Mouse (Mus musculus) forebrain, embryonic 13.5 days (tissue): ENCODE data around the gene Neurl1a. TPM values are rescaled to one million over a fixed set of nuclear protein-coding genes. Genes with fewer than 3 reads are reported as not detected.

Experiments used
- ATAC-seq: fragments of 200-750 bp; cut with Nextera tagmentation; 2 replicates; pipeline ENCODE4 v1.8.0; 2017
- H3K27ac ChIP-seq: fragments of 300-500 bp; sonication (generic); 2 replicates; pipeline ENCODE4 v1.5.1; 2015; ENCODE audit warnings: inconsistent platforms, mild to moderate bottlenecking, moderate library complexity
- H3K27me3 ChIP-seq: fragments of 300-500 bp; sonication (generic); 2 replicates; pipeline ENCODE4 v1.6.1; 2015; ENCODE audit warnings: mild to moderate bottlenecking, inconsistent platforms
- H3K36me3 ChIP-seq: fragments of 300-500 bp; sonication (generic); 2 replicates; pipeline ENCODE4 v1.6.1; 2015; ENCODE audit warnings: mild to moderate bottlenecking, inconsistent platforms; ENCODE audit not compliant: poor library complexity, severe bottlenecking
- H3K4me1 ChIP-seq: fragments of 300-500 bp; sonication (generic); 2 replicates; pipeline ENCODE4 v1.6.1; 2015; ENCODE audit warnings: inconsistent platforms
- H3K4me2 ChIP-seq: fragments of 300-500 bp; sonication (generic); 2 replicates; pipeline ENCODE4 v1.6.1; 2015; ENCODE audit warnings: inconsistent platforms, mild to moderate bottlenecking, moderate library complexity
- H3K4me3 ChIP-seq: fragments of 300-500 bp; sonication (generic); 2 replicates; pipeline ENCODE4 v1.5.1; 2015; ENCODE audit warnings: mild to moderate bottlenecking, inconsistent platforms
- H3K9ac ChIP-seq: fragments of 300-500 bp; sonication (generic); 2 replicates; pipeline ENCODE4 v1.6.1; 2015; ENCODE audit warnings: mild to moderate bottlenecking, inconsistent platforms
- H3K9me3 ChIP-seq: fragments of 300-500 bp; sonication (generic); replicated peaks from 2 replicates; pipeline ENCODE4 v1.6.1; 2016; ENCODE audit warnings: inconsistent platforms
- WGBS: fragments of 180-500 bp; shearing (Covaris S2); methylation state at CpG from one replicate; pipeline ENCODE4 v1.1.7; 2015; 5-methylcytosine and 5-hydroxymethylcytosine counted together
- polyA plus RNA-seq: library from polyadenylated mRNA; unstranded; fragments of >200 nt; fragmentation: Nextera tagmentation; extraction: Ambion mirVana; gene quantifications from 2 replicates; pipeline ENCODE4 v1.2.1, GENCODE M21; 2015

Gene Neurl1a
- polyA plus RNA-seq, 1 experiment from 2014 or later = 2.8 TPM

DNA sequence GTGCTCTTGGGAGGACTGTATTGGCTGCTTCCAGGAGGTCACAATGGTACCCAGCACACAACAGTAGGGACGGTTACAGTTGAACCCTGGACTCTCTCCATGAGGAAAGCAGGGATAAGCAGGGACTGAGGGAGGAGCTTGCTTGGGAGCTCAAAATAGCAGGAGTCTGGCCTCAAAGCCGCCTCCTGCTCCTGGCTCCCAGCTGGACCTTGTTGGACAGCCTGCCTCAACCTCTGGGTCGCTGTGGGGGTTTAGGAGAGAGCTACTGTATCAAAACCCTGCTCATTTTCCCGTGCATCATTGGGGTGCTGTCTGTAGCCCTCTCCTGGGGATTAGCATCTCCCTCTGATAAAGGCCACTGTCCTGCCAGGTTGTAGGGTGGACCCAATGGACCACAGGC, 100.8 kb downstream of the Neurl1a start:
- peaks cover 11% of the 10 kb centered on the region; the same call in 1 of the 2 replicates for H3K4me1 ChIP-seq
- no peak for ATAC-seq
- no peak overlapping the region for H3K4me3 ChIP-seq
- WGBS = 76% methylated on average over 4 of the region's 4 CpGs
- no peaks in the 10 kb centered on the region for H3K27me3 ChIP-seq
- no peak overlapping the region for H3K9ac ChIP-seq
- H3K9me3 ChIP-seq = no peaks in the 10 kb centered on the region
- H3K27ac ChIP-seq = 0 out of 2 replicates have a peak overlapping the region, but pooled peaks have one; percentile 3
- no peak overlapping the region for H3K4me2 ChIP-seq
- H3K36me3 ChIP-seq = peaks cover 25% of the 10 kb centered on the region

GRCm38 (mm10) chr19:47279788-47280532, 101.3 kb downstream of the Neurl1a start:
- Histone ChIP-seq H3K9ac (no peak overlapping the region), H3K4me3 (no peak overlapping the region), H3K27me3 (no peaks in the 10 kb centered on the region), H3K4me1 (peaks cover 11% of the 10 kb centered on the region; the same call in 1 of the 2 replicates), H3K9me3 (no peaks in the 10 kb centered on the region), H3K4me2 (no peak overlapping the region), H3K27ac (0 out of 2 replicates have a peak overlapping the region, but pooled peaks have one; percentile 3), H3K36me3 (peaks cover 28% of the 10 kb centered on the region)
- peak; percentile 48; the same call in 1 of the 2 replicates for ATAC-seq
- 85% methylated on average over 15 of the region's 15 CpGs for WGBS

DNA sequence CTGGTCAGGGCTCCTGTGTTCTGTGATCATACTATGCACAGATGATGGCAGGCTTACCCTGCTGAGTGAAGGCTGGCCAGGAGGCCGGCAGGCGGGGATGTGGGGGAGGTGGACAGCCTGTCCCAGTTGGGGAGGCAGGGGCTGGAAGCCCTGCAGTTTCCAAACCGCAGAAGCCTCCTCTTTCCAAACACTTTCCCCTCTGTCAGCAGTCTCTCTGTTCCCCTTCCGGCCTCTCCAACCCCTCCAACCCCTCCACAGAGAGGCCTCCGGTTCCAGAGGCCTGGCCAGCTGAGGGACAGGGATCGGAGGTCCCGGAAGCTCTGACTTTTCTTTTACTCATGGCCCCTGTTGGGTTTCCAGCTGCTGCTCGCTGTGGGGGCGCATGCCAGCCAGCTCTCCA, 102.3 kb downstream of the Neurl1a start:
- no peaks in the 10 kb centered on the region for H3K9me3 ChIP-seq
- H3K9ac ChIP-seq = no peak overlapping the region
- H3K4me1 ChIP-seq = peaks cover 11% of the 10 kb centered on the region; the same call in 1 of the 2 replicates
- peaks cover 34% of the 10 kb centered on the region for H3K36me3 ChIP-seq
- no peaks in the 10 kb centered on the region for H3K27me3 ChIP-seq
- no peak overlapping the region for H3K4me3 ChIP-seq
- WGBS = 85% methylated on average over 9 of the region's 9 CpGs
- no peak overlapping the region for H3K4me2 ChIP-seq
- no peak for ATAC-seq
- H3K27ac ChIP-seq = no peak overlapping the region

GRCm38 (mm10) chr19:47282050-47282454, 103.4 kb downstream of the Neurl1a start:
- WGBS = 87% methylated on average over 6 of the region's 6 CpGs
- no peak overlapping the region for H3K9ac ChIP-seq
- no peak overlapping the region for H3K27ac ChIP-seq
- H3K9me3 ChIP-seq = no peaks in the 10 kb centered on the region
- H3K4me2 ChIP-seq = no peak overlapping the region
- no peaks in the 10 kb centered on the region for H3K27me3 ChIP-seq
- H3K4me3 ChIP-seq = no peak overlapping the region
- ATAC-seq = no peak
- H3K4me1 ChIP-seq = peaks cover 11% of the 10 kb centered on the region; the same call in 1 of the 2 replicates
- H3K36me3 ChIP-seq = peaks cover 28% of the 10 kb centered on the region

DNA sequence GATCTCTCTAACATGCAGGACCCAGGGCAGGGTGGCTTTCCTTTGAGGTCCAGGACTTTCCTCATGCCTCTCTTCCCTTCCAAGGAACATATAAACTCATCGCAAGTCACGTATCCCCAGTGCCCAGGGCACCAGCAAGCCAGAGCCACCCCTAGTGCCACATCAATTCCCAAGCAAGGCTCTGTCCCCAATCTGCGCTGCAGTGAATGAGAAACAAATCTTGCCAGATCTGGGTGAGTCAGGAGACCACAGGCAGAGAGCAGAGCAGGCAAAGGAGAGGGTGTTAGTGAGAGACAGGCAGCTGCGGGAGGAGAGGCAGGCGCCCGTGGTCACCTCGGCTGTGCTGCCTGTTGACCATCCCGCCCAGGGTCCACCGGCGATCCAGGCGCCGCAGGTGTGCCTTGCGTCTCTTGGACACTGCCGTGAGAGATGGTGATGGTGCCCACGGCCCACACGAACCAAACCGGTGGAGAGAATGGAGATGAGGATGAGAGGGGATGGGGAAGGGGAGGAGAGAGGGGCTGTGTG, 104.1 kb downstream of the Neurl1a start:
- Histone ChIP-seq H3K4me1 (peaks cover 11% of the 10 kb centered on the region; the same call in 1 of the 2 replicates), H3K27me3 (no peaks in the 10 kb centered on the region), H3K27ac (no peak overlapping the region), H3K4me3 (no peak overlapping the region), H3K36me3 (peaks cover 21% of the 10 kb centered on the region), H3K4me2 (no peak overlapping the region), H3K9me3 (no peaks in the 10 kb centered on the region), H3K9ac (no peak overlapping the region)
- no peak for ATAC-seq
- WGBS = 97% methylated on average over 17 of the region's 17 CpGs

- Histone ChIP-seq H3K4me2 (no peak overlapping the region), H3K36me3 (peaks cover 18% of the 10 kb centered on the region), H3K27ac (no peak overlapping the region), H3K9me3 (no peaks in the 10 kb centered on the region), H3K27me3 (no peaks in the 10 kb centered on the region), H3K4me1 (no peaks in the 10 kb centered on the region), H3K9ac (no peak overlapping the region), H3K4me3 (no peak overlapping the region)
- WGBS = 71% methylated on average over 6 of the region's 6 CpGs
- ATAC-seq = no peak
Measured at GRCm38 (mm10) chr19:47285581-47285980, 107.0 kb downstream of the Neurl1a start.

- no peak overlapping the region for H3K4me3 ChIP-seq
- H3K27ac ChIP-seq = no peak overlapping the region
- H3K27me3 ChIP-seq = no peaks in the 10 kb centered on the region
- H3K36me3 ChIP-seq = peaks cover 18% of the 10 kb centered on the region
- H3K4me2 ChIP-seq = no peak overlapping the region
- H3K9ac ChIP-seq = no peak overlapping the region
- H3K4me1 ChIP-seq = peaks cover 10% of the 10 kb centered on the region
- no peak for ATAC-seq
- WGBS = 80% methylated on average over 17 of the region's 17 CpGs
- H3K9me3 ChIP-seq = no peaks in the 10 kb centered on the region
Measured at GRCm38 (mm10) chr19:47286886-47287450, 108.3 kb downstream of the Neurl1a start.

DNA sequence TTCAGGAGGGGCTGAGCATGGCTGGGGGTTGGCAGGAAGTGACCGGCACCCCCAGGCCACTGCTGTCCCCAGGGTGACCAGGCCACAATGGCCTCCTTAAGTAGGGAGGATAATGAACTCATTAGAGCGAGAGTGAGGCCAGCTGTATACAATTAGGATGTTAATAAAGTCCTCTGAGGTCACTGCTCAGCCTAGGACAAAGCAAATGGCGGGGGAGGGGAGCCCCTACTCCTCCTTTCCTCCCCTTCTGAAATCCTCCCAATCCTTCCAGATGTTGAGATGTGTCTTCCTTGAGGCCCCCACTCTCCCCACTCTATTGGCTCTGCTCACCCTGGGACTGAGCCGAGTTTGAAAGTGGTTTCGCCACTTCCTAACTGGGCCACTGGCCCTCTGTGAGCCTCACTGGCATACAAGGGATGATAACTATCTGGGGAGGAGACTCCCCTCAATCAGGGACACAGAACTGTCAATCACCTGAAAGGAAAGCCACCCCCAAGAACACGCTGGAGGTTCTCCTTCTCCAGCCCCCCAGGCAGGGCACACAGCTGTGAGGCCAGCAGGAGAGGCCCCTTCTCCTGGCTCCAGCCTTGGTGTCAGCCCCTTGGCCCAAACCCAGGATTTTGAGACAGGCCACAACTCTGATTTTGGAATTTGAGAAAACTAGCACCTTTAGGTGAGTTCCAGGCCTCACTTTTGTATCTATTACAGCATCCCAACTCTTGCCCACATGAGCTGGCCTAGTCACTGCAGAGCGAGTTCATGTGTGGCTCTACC, 112.9 kb downstream of the Neurl1a start:
- Histone ChIP-seq H3K4me2 (no peak overlapping the region), H3K27ac (no peak overlapping the region)
- ATAC-seq = no peak; the same call in 1 of the 2 replicates

GRCm38 (mm10) chr19:47292451-47292951, 113.9 kb downstream of the Neurl1a start:
- Histone ChIP-seq H3K27me3 (no peaks in the 10 kb centered on the region), H3K4me1 (peaks cover 18% of the 10 kb centered on the region), H3K4me3 (no peak overlapping the region), H3K4me2 (no peak overlapping the region), H3K9ac (no peak overlapping the region), H3K36me3 (no peaks in the 10 kb centered on the region), H3K9me3 (no peaks in the 10 kb centered on the region), H3K27ac (no peak overlapping the region)
- ATAC-seq = no peak
- WGBS = 43% methylated on average over 7 of the region's 7 CpGs

More for the DNA sequence above, 112.9 kb downstream of the Neurl1a start:
- Histone ChIP-seq H3K27me3 (no peaks in the 10 kb centered on the region), H3K36me3 (no peaks in the 10 kb centered on the region), H3K4me3 (no peak overlapping the region), H3K4me1 (peaks cover 18% of the 10 kb centered on the region), H3K9ac (no peak overlapping the region), H3K9me3 (no peaks in the 10 kb centered on the region)
- WGBS = 30% methylated on average over 7 of the region's 7 CpGs

DNA sequence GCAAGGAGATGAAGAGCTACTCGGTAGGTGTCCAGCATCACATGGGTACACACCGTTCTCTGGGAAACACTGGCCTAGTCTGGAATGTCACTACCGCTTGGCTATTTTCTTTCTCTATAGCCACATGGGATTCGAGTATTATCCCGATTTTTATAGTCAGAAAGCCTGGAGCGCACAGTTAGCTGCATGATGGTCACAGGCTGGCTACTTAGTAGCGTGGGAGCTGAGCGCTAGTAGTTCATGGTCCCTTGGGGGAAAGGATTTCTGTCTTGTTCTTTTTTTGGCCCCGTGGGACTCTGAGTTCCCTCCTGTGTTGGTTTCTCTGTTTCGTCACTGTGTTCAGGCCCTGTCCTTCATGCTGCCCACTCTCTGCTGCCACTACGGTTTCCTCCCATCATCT, 119.5 kb downstream of the Neurl1a start:
- 72% methylated on average over 11 of the region's 11 CpGs for WGBS
- no peaks in the 10 kb centered on the region for H3K9me3 ChIP-seq
- H3K4me2 ChIP-seq = no peak overlapping the region
- peaks cover 25% of the 10 kb centered on the region for H3K4me1 ChIP-seq
- no peaks in the 10 kb centered on the region for H3K27me3 ChIP-seq
- H3K27ac ChIP-seq = no peak overlapping the region
- H3K4me3 ChIP-seq = no peak overlapping the region
- H3K36me3 ChIP-seq = no peaks in the 10 kb centered on the region
- ATAC-seq = no peak
- H3K9ac ChIP-seq = no peak overlapping the region

- H3K4me1 ChIP-seq = peaks cover 25% of the 10 kb centered on the region
- no peaks in the 10 kb centered on the region for H3K27me3 ChIP-seq
- 6% methylated on average over 19 of the region's 19 CpGs for WGBS
- H3K27ac ChIP-seq = peak overlapping the region; percentile 79
- ATAC-seq = peak; percentile 76
- H3K9me3 ChIP-seq = no peaks in the 10 kb centered on the region
- no peaks in the 10 kb centered on the region for H3K36me3 ChIP-seq
- no peak overlapping the region for H3K4me3 ChIP-seq
- peak overlapping the region; percentile 43 for H3K4me2 ChIP-seq
- H3K9ac ChIP-seq = peak overlapping the region; percentile 17; the same call in 1 of the 2 replicates
Measured at GRCm38 (mm10) chr19:47301303-47302190, 122.9 kb downstream of the Neurl1a start.
